Mouse (Mus musculus): Measurements from ENCODE around the gene Chst14. TPM values are rescaled to one million over a fixed set of nuclear protein-coding genes. Genes with fewer than 3 reads are reported as not detected.

Gene Chst14
- 23.9 and 25.1 TPM in 2 replicates for polyA plus RNA-seq (2015; fragmentation: Nextera tagmentation; extraction: Ambion mirVana)

DNA sequence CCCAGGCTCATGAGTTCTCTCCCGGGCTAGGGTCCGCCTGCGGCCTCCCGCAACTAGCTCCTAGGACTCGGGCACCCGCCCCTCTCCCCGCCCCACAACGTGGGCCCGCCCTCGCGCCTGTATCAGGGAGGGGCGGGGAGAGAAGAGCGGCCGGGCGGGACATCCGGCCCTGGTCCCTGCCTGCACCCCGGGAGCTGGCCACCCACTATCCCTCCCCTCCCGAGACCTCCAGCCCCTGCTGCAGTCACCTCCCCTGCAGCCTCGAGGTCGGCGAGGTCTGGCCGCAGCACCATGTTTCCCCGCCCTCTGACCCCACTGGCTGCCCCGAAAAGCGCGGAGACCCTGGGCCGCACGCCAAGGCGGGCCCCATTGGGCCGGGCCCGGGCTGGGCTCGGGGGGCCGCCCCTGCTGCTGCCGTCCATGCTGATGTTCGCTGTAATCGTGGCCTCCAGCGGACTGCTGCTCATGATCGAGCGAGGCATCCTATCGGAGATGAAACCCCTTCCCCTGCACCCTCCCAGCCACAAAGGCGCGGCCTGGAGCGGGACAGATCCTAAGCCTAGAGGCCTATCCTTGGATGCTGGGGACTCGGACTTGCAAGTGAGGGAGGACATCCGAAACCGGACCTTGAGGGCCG, at the start of gene Chst14:
Gene Chst14 (plus strand): TSS at position 136 of the 637 bp plus-strand sequence.
- H3K36me3 ChIP-seq (ENCODE audit: insufficient read depth, low read length): 0 out of 2 replicates have a peak, but pooled peaks cover 11% of the 10 kb centered on the region
- TF ChIP-seq CTCF (IDR thresholded peaks at IDR 0.05; ENCODE audit: low read depth): no peak
- H3K4me3 ChIP-seq (replicated peaks; ENCODE audit: low read depth, low read length): peak within 1 kb of the TSS; percentile 75
- H3K27ac ChIP-seq: peak within 1 kb of the TSS; percentile 54
- H3K4me1 ChIP-seq (replicated peaks; ENCODE audit: insufficient read depth, low read length): peaks cover 6% of the 10 kb centered on the region
- no peaks in the 10 kb centered on the region for H3K9me3 ChIP-seq (replicated peaks; ENCODE audit: low read length)
- H3K4me2 ChIP-seq (ENCODE audit: low read length): peak within 1 kb of the TSS; percentile 94
- WGBS: under 1% methylated on average over 39 of the region's 47 CpGs
- ATAC-seq (replicated peaks; ENCODE audit: low FRiP score, low read depth) (peak; percentile 90), DNase-seq (ENCODE audit: low spot score) (peak; percentile 91)
- H3K9ac ChIP-seq (ENCODE audit: low read depth, low read length): peak within 1 kb of the TSS; percentile 88
- H3K27me3 ChIP-seq (ENCODE audit: insufficient read depth, low read length): no peaks in the 10 kb centered on the region

DNA sequence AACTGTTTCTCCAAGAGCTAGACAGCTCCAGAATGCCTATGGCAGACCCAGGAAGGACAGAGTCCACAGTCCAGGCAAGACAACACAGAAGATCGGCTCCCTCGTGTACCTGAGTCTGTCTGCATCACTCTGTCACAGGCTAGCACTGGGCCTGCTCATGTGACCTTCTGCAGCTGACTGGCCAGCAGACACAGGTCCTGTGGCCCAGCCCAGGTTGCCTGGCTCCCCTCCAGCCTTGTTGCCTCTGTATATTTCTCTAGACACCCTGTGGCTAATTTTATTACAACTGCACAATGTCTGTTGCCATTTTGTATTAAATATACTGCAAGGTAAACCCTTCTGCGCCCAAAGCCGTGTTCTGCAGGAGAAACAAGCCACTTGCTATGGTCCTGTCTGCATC, 45.3 kb upstream of the Chst14 start:
- WGBS: 90% methylated on average over 4 of the region's 4 CpGs
- ATAC-seq (replicated peaks; ENCODE audit: low FRiP score, low read depth) (no peak), DNase-seq (ENCODE audit: low spot score) (no peak)
- no peak overlapping the region for H3K4me2 ChIP-seq (ENCODE audit: low read length)
- H3K4me3 ChIP-seq (replicated peaks; ENCODE audit: low read depth, low read length): no peak overlapping the region
- H3K9ac ChIP-seq (ENCODE audit: low read depth, low read length): no peak overlapping the region
- H3K9me3 ChIP-seq (replicated peaks; ENCODE audit: low read length): no peaks in the 10 kb centered on the region
- no peak overlapping the region for H3K27ac ChIP-seq
- H3K4me1 ChIP-seq (replicated peaks; ENCODE audit: insufficient read depth, low read length): no peaks in the 10 kb centered on the region
- no peak for TF ChIP-seq CTCF (IDR thresholded peaks at IDR 0.05; ENCODE audit: low read depth)
- peaks cover 13% of the 10 kb centered on the region; the same call in 1 of the 2 replicates for H3K36me3 ChIP-seq (ENCODE audit: insufficient read depth, low read length)
- no peaks in the 10 kb centered on the region; the same call in 1 of the 2 replicates for H3K27me3 ChIP-seq (ENCODE audit: insufficient read depth, low read length)

DNA sequence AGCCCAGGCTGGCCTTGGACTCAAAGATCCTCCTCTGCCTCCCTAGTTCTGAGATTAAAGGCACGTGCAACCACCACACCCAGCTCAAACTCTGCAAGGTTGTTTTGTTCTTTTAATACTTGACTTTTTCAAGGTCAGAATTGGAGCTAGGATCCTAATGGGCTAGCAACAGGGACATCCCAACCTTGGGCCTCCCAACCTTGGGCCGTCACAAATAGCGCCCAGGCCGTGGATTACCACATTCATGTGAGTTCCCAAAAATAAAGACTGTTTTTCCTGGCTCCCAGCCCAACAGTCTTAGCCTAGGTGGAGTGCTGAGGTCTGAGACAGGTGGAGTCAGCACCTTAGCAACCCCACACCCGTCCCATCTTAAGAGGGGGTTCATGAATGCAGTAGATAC, 44.3 kb upstream of the Chst14 start:
- WGBS: 83% methylated on average over 5 of the region's 5 CpGs
- Histone ChIP-seq H3K4me2 (ENCODE audit: low read length) (no peak overlapping the region), H3K4me3 (replicated peaks; ENCODE audit: low read depth, low read length) (no peak overlapping the region), H3K27me3 (ENCODE audit: insufficient read depth, low read length) (no peaks in the 10 kb centered on the region; the same call in 1 of the 2 replicates), H3K9me3 (replicated peaks; ENCODE audit: low read length) (no peaks in the 10 kb centered on the region), H3K4me1 (replicated peaks; ENCODE audit: insufficient read depth, low read length) (no peaks in the 10 kb centered on the region), H3K36me3 (ENCODE audit: insufficient read depth, low read length) (0 out of 2 replicates have a peak, but pooled peaks cover 9% of the 10 kb centered on the region), H3K27ac (no peak overlapping the region), H3K9ac (ENCODE audit: low read depth, low read length) (no peak overlapping the region)
- TF ChIP-seq CTCF (IDR thresholded peaks at IDR 0.05; ENCODE audit: low read depth): no peak
- DNase-seq (ENCODE audit: low spot score) (no peak), ATAC-seq (replicated peaks; ENCODE audit: low FRiP score, low read depth) (no peak)

DNA sequence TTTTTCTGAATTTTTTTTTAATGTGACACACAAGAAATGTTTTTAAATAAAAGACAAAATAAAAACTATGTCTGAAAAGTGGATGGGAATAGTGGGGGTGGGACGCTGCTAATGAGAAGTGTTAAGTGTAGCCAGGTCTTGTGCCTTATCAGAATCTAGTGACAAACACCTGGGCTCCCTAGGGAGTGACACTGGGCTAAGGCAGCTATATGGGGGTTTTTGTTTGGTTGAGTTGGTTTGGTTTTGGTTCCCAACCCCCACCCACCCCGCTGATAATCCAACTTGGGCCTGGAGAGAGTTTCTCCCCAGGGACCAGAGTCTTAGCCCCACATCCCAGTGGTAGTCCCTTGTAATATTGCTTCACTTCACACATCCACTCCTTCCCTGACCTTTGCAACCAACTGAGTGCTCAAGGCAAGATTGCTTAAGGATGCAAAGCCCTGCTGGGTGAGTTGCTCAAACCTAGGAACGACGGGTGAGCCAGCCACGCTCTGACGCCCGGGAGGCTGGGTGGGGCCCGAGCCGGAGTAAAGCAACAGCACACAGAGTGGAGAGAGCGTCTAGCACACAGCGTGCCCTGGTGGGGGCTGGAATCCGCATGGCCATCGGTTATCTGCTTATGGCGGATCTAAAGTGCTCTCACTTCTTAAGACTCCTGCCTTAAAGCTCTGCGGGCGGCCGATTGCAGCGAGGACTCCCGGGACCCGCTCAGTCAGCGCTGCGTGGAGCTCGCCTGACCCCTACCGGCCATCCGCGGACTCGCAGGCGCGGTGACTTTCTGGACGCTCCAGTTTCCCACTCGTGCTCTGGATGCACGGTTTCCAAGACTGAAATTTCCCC, 43.2 kb upstream of the Chst14 start:
- H3K27ac ChIP-seq: no peak overlapping the region
- peak; percentile 72 for ATAC-seq (replicated peaks; ENCODE audit: low FRiP score, low read depth)

DNA sequence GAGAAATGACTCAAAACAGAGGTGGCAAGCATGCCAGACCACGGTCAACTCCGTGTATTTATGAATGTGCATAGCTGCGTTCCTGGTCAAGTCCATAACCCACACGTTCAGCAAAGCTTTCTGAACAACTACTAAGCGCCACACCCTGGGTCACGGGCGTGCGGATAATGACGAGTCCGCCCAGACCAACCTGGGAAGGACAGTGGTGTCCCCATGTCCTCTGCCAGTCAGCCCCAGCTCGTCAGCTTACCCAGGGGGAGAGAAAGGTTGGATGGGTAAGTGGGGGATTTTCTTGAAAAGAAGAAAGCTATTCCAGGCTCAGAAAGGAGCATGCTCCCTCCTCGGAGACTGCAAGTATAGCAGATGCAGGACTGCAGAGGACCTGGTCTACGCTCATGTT, 38.9 kb upstream of the Chst14 start:
- no peaks in the 10 kb centered on the region for H3K9me3 ChIP-seq (replicated peaks; ENCODE audit: low read length)
- no peak overlapping the region for H3K9ac ChIP-seq (ENCODE audit: low read depth, low read length)
- DNase-seq (ENCODE audit: low spot score): no peak
- WGBS: 67% methylated on average over 13 of the region's 13 CpGs
- H3K36me3 ChIP-seq (ENCODE audit: insufficient read depth, low read length): no peaks in the 10 kb centered on the region
- TF ChIP-seq CTCF (IDR thresholded peaks at IDR 0.05; ENCODE audit: low read depth): no peak
- no peak overlapping the region for H3K27ac ChIP-seq
- ATAC-seq (replicated peaks; ENCODE audit: low FRiP score, low read depth): no peak
- H3K4me1 ChIP-seq (replicated peaks; ENCODE audit: insufficient read depth, low read length): no peaks in the 10 kb centered on the region
- H3K4me3 ChIP-seq (replicated peaks; ENCODE audit: low read depth, low read length): no peak overlapping the region
- H3K4me2 ChIP-seq (ENCODE audit: low read length): no peak overlapping the region
- peaks cover 5% of the 10 kb centered on the region; the same call in 1 of the 2 replicates for H3K27me3 ChIP-seq (ENCODE audit: insufficient read depth, low read length)

More for the DNA sequence above, 43.2 kb upstream of the Chst14 start:
- H3K4me2 ChIP-seq (ENCODE audit: low read length): peak overlapping the region; percentile 46
- no peak overlapping the region for H3K4me3 ChIP-seq (replicated peaks; ENCODE audit: low read depth, low read length)
- 0 out of 2 replicates have a peak, but pooled peaks cover 5% of the 10 kb centered on the region for H3K36me3 ChIP-seq (ENCODE audit: insufficient read depth, low read length)
- peak; percentile 90 for DNase-seq (ENCODE audit: low spot score)
- 3% methylated on average over 32 of the region's 32 CpGs for WGBS
- H3K27me3 ChIP-seq (ENCODE audit: insufficient read depth, low read length): no peaks in the 10 kb centered on the region; the same call in 1 of the 2 replicates
- no peaks in the 10 kb centered on the region for H3K9me3 ChIP-seq (replicated peaks; ENCODE audit: low read length)
- TF ChIP-seq CTCF (IDR thresholded peaks at IDR 0.05; ENCODE audit: low read depth): peak; percentile 99
- H3K4me1 ChIP-seq (replicated peaks; ENCODE audit: insufficient read depth, low read length): no peaks in the 10 kb centered on the region
- no peak overlapping the region for H3K9ac ChIP-seq (ENCODE audit: low read depth, low read length)

DNA sequence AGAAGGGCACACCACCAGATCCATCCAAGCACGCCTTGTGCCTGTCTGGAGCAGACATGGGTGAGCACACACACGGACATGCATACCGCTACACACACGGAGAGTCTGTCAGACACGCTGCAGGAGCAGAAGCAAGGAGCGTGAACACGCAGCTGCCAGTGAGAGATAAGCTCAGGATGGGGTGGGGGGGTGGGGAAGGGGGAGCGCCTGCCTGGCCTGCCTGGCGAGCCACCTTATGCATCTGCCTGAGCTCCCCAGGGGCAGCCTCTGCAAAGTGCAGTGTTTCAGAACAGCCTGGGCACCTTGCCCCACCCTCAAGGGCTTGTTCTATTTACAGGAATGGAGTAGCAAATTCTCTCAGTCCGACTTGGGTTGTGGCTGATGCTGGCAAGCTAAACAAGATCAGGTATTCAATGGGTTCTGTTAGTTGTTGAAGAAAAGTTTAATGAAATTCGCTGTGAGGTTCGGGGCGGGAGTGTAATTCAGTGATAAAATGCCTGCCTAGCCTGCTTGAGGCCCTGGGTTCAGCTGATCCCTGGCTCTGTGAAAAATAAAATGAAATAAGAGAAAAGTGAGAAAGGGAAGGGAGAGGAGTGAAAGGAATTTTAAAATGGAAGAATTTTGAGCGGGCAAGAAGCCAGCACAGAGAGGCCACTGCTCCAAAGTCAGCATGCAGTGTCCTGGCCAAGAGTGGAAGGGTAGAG, 38.3 kb upstream of the Chst14 start:
- H3K36me3 ChIP-seq (ENCODE audit: insufficient read depth, low read length): no peaks in the 10 kb centered on the region
- no peaks in the 10 kb centered on the region for H3K4me1 ChIP-seq (replicated peaks; ENCODE audit: insufficient read depth, low read length)
- ATAC-seq (replicated peaks; ENCODE audit: low FRiP score, low read depth) (no peak; the same call in 1 of the 2 replicates), DNase-seq (ENCODE audit: low spot score) (peak; percentile 21)
- H3K27ac ChIP-seq: no peak overlapping the region
- H3K9ac ChIP-seq (ENCODE audit: low read depth, low read length): no peak overlapping the region
- 27% methylated on average over 14 of the region's 14 CpGs for WGBS
- H3K4me3 ChIP-seq (replicated peaks; ENCODE audit: low read depth, low read length): no peak overlapping the region
- no peaks in the 10 kb centered on the region for H3K9me3 ChIP-seq (replicated peaks; ENCODE audit: low read length)
- no peak for TF ChIP-seq CTCF (IDR thresholded peaks at IDR 0.05; ENCODE audit: low read depth)
- no peak overlapping the region for H3K4me2 ChIP-seq (ENCODE audit: low read length)
- H3K27me3 ChIP-seq (ENCODE audit: insufficient read depth, low read length): peaks cover 5% of the 10 kb centered on the region; the same call in 1 of the 2 replicates

Measured in kidney, postnatal 0 days (tissue).